Mouse (Mus musculus): ENCODE results near the gene Slc4a5.

DNA sequence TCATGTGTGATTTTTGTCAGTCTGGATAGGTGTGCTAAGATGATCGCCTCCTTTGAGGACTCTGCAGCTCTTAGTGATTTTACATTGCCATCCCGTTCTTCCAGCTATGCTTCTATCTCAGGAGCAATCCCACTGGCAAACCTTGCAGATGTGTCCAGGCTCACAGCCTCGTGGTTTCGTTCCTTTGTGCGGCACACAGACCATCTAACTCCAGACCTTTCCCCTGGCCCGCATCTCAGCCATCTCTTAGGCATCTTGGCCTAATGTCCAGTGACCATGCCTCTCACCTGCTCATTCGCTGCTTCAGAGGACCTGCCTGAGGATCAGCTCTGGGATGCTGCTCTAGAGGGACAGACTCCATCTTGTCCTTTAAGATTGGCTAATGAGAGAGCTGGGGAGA lies 130.5 kb downstream of the Slc4a5 start:
- TF ChIP-seq CTCF (IDR thresholded peaks at IDR 0.05; ENCODE audit: low read depth) (no peak), EP300 (IDR thresholded peaks at IDR 0.05; ENCODE audit: low read depth) (no peak)
